Mouse (Mus musculus) myocyte (in vitro differentiated cells): ENCODE measurements around the gene Lrrc27. TPM values are rescaled to one million over a fixed set of nuclear protein-coding genes. Genes with fewer than 3 reads are reported as not detected.

Source experiments
- H3K27me3 ChIP-seq: one replicate; pipeline ENCODE4 v1.6.1; 2011; ENCODE audit not compliant: control insufficient read depth, insufficient read depth, insufficient read length
- H3K36me3 ChIP-seq: one replicate; pipeline ENCODE4 v1.6.1; 2011; ENCODE audit not compliant: control insufficient read depth, insufficient read depth
- H3K4me2 ChIP-seq: one replicate; pipeline ENCODE4 v1.6.1; 2011; ENCODE audit warnings: low read depth, control low read depth
- H3K4me3 ChIP-seq: one replicate; pipeline ENCODE4 v1.5.1; 2011; ENCODE audit warnings: mild to moderate bottlenecking, control low read depth, moderate library complexity
- H3K79me2 ChIP-seq: one replicate; pipeline ENCODE4 v1.6.1; 2011; ENCODE audit not compliant: control insufficient read depth, insufficient read depth
- H3ac ChIP-seq: one replicate; pipeline ENCODE4 v1.6.1; 2011; ENCODE audit not compliant: control insufficient read depth, insufficient read length
- CEBPB ChIP-seq: IDR thresholded peaks from 2 replicates; pipeline ENCODE4 v1.6.1; 2011; ENCODE audit warnings: mild to moderate bottlenecking, moderate library complexity; ENCODE audit not compliant: poor library complexity, insufficient read depth, severe bottlenecking
- E2F4 ChIP-seq: IDR thresholded peaks from one replicate; pipeline ENCODE4 v1.6.1; 2011; ENCODE audit warnings: mild to moderate bottlenecking, control low read depth, moderate library complexity; ENCODE audit not compliant: insufficient read depth
- MAX ChIP-seq: IDR thresholded peaks from one replicate; pipeline ENCODE4 v1.6.1; 2011; ENCODE audit warnings: low read depth, mild to moderate bottlenecking, control low read depth
- MYOD1 ChIP-seq, 3 experiments: IDR thresholded peaks; one replicate each; pipeline ENCODE4 v1.6.1; 2011; ENCODE audit warnings: control low read depth in 2 of 3, low read depth in 2 of 3, mild to moderate bottlenecking in 2 of 3, moderate library complexity in 1 of 3; ENCODE audit not compliant: insufficient read length in 2 of 3, control insufficient read depth in 1 of 3
- MYOG ChIP-seq, 3 experiments: IDR thresholded peaks; one replicate each; pipeline ENCODE4 v1.6.1; 2011; ENCODE audit warnings: control low read depth in 2 of 3, low read depth in 2 of 3, mild to moderate bottlenecking in 2 of 3; ENCODE audit not compliant: insufficient read length in 2 of 3, control insufficient read depth in 1 of 3, insufficient read depth in 1 of 3
- POLR2A ChIP-seq: IDR thresholded peaks from one replicate; pipeline ENCODE4 v1.6.1; 2011; ENCODE audit warnings: low read depth, mild to moderate bottlenecking, control low read depth, moderate library complexity; ENCODE audit not compliant: insufficient read length
- POLR2AphosphoS2 ChIP-seq: IDR thresholded peaks from one replicate; pipeline ENCODE4 v1.6.1; 2011; ENCODE audit warnings: low read depth, control low read depth; ENCODE audit not compliant: insufficient read length
- REST ChIP-seq: IDR thresholded peaks from one replicate; pipeline ENCODE4 v1.6.1; 2011; ENCODE audit warnings: mild to moderate bottlenecking, control low read depth, moderate library complexity; ENCODE audit not compliant: insufficient read depth, insufficient read length
- SRF ChIP-seq: IDR thresholded peaks from one replicate; pipeline ENCODE4 v1.6.1; 2011; ENCODE audit warnings: low read depth; ENCODE audit not compliant: control insufficient read depth, insufficient read length
- TCF12 ChIP-seq: IDR thresholded peaks from one replicate; pipeline ENCODE4 v1.6.1; 2011; ENCODE audit warnings: mild to moderate bottlenecking, control low read depth; ENCODE audit not compliant: poor library complexity, insufficient read depth, severe bottlenecking
- TCF3 ChIP-seq: IDR thresholded peaks from one replicate; pipeline ENCODE4 v1.6.1; 2011; ENCODE audit warnings: low read depth, control low read depth; ENCODE audit not compliant: insufficient read length
- USF1 ChIP-seq: IDR thresholded peaks from one replicate; pipeline ENCODE4 v1.6.1; 2011; ENCODE audit warnings: low read depth, mild to moderate bottlenecking, control low read depth, moderate library complexity
- polyA plus RNA-seq: library from polyadenylated mRNA; unstranded; fragments of >200 nt; fragmentation: generic; extraction: Trizol; gene quantifications from one replicate; pipeline ENCODE4 v1.2.1, GENCODE M21; 2012; ENCODE audit warnings: missing spikeins

The Lrrc27 gene
- polyA plus RNA-seq, 1 experiment = 7.9 TPM

- Histone ChIP-seq H3K36me3 (no peaks in the 10 kb centered on the region), H3K4me3 (peak overlapping the region; percentile 56), H3K4me2 (peak overlapping the region; percentile 89), H3K79me2 (peaks cover 9% of the 10 kb centered on the region), H3K27me3 (no peaks in the 10 kb centered on the region), H3ac (peak overlapping the region; percentile 84)
- TF ChIP-seq MYOG (IDR thresholded peaks at IDR 0.05; ENCODE audit: control insufficient read depth in 1 of 3, insufficient read depth in 1 of 3, insufficient read length in 2 of 3, low read depth in 2 of 3) (peak in 1 of 3 experiments; percentile 40), SRF (no peak)
Measured at GRCm38 (mm10) chr7:139248615-139249405, 36.0 kb downstream of the Lrrc27 start.

GRCm38 (mm10) chr7:139249406-139250210, 36.8 kb downstream of the Lrrc27 start:
- TF ChIP-seq MAX (no peak), POLR2AphosphoS2 (no peak), TCF3 (no peak), TCF12 (no peak), SRF (no peak), POLR2A (no peak), CEBPB (no peak), REST (no peak), USF1 (no peak)
- H3K4me3 ChIP-seq = peak overlapping the region; percentile 56
- peaks cover 9% of the 10 kb centered on the region for H3K79me2 ChIP-seq
- no peak overlapping the region for H3ac ChIP-seq
- no peaks in the 10 kb centered on the region for H3K27me3 ChIP-seq
- peak overlapping the region; percentile 89 for H3K4me2 ChIP-seq
- no peaks in the 10 kb centered on the region for H3K36me3 ChIP-seq

- Histone ChIP-seq H3K4me3 (no peak overlapping the region), H3K79me2 (peaks cover 14% of the 10 kb centered on the region), H3K4me2 (peak overlapping the region; percentile 25), H3K27me3 (no peaks in the 10 kb centered on the region), H3K36me3 (peaks cover 10% of the 10 kb centered on the region), H3ac (no peak overlapping the region)
- TF ChIP-seq POLR2AphosphoS2 (no peak), CEBPB (no peak), E2F4 (no peak), TCF3 (no peak), TCF12 (no peak), USF1 (no peak), MYOG (IDR thresholded peaks at IDR 0.05; ENCODE audit: control insufficient read depth in 1 of 3, insufficient read depth in 1 of 3, insufficient read length in 2 of 3, low read depth in 2 of 3) (peak in 2 of 3 experiments; percentile 24 to 66), POLR2A (no peak), MAX (no peak), MYOD1 (IDR thresholded peaks at IDR 0.05; ENCODE audit: control insufficient read depth in 1 of 3, insufficient read length in 2 of 3, low read depth in 2 of 3) (peak in 2 of 3 experiments; percentile 58 to 79)
Measured at GRCm38 (mm10) chr7:139251881-139252301, 39.1 kb downstream of the Lrrc27 start.

GRCm38 (mm10) chr7:139252566-139252965, 39.8 kb downstream of the Lrrc27 start:
- Histone ChIP-seq H3K4me3 (no peak overlapping the region), H3K79me2 (peaks cover 14% of the 10 kb centered on the region), H3K36me3 (peaks cover 10% of the 10 kb centered on the region), H3K4me2 (peak overlapping the region; percentile 9), H3K27me3 (no peaks in the 10 kb centered on the region), H3ac (no peak overlapping the region)
- TF ChIP-seq TCF12 (no peak), MYOD1 (IDR thresholded peaks at IDR 0.05; ENCODE audit: control insufficient read depth in 1 of 3, insufficient read length in 2 of 3, low read depth in 2 of 3) (no peak), USF1 (no peak), SRF (no peak), POLR2A (no peak), E2F4 (no peak), POLR2AphosphoS2 (no peak), MAX (no peak), REST (no peak), TCF3 (no peak)
